Mouse (Mus musculus): ENCODE measurements around the gene Ddx43.

DNA sequence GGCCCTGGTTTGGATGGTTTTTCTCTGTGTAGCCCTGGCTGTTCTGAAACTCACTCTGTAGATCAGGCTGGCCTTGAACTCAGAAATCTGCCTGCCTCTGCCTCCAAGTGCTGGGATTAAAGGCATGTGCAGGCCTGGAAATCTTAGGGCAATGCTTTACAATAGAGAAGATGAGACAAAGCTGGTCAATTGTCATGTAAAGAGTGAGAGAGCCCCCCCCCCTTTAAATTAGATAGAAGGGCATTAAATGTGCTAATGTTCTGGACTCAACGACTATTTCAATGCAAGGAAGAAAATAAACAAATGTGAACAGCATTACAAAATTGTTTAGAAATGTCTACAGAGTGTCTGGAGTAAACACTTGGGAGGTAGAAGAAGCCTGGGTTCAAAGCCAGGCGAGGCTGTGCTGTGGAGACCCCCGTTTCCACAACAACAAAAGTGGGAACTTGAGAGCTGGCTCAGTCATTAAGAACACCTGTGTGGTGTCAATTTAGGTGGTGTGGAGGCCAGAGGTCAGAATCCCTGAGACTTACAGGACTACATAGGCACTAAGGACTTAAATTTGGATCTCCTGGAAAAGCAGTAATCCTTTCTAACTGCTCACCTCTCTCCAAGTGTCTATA lies 26.8 kb upstream of the Ddx43 start:
- TF ChIP-seq EP300 (IDR thresholded peaks at IDR 0.05): no peak
- TF ChIP-seq CTCF (IDR thresholded peaks at IDR 0.05): no peak
